Mouse (Mus musculus) embryonic facial prominence, embryonic 12.5 days (tissue): ENCODE data around the gene Majin. TPM values are rescaled to one million over a fixed set of nuclear protein-coding genes. Genes with fewer than 3 reads are reported as not detected.

Experiments
- ATAC-seq: fragments of 200-750 bp; cut with Nextera tagmentation; 2 replicates; pipeline ENCODE4 v1.8.0; 2017; ENCODE audit not compliant: insufficient number of reproducible peaks, insufficient read depth, low FRiP score, low TSS enrichment
- H3K27ac ChIP-seq: fragments of 300-500 bp; sonication (generic); 2 replicates; pipeline ENCODE4 v1.5.1; 2016; ENCODE audit warnings: mild to moderate bottlenecking
- H3K27me3 ChIP-seq: fragments of 300-500 bp; sonication (generic); 2 replicates; pipeline ENCODE4 v1.6.1; 2016; ENCODE audit warnings: mild to moderate bottlenecking, moderate library complexity
- H3K36me3 ChIP-seq: fragments of 300-500 bp; sonication (generic); 2 replicates; pipeline ENCODE4 v1.6.1; 2016; ENCODE audit warnings: mild to moderate bottlenecking
- H3K4me1 ChIP-seq: fragments of 300-500 bp; sonication (generic); 2 replicates; pipeline ENCODE4 v1.6.1; 2016
- H3K4me2 ChIP-seq: fragments of 300-500 bp; sonication (generic); replicated peaks from 2 replicates; pipeline ENCODE4 v1.6.1; 2016; ENCODE audit warnings: mild to moderate bottlenecking, moderate library complexity
- H3K4me3 ChIP-seq: fragments of 300-500 bp; sonication (generic); 2 replicates; pipeline ENCODE4 v1.5.1; 2016; ENCODE audit warnings: mild to moderate bottlenecking
- H3K9ac ChIP-seq: fragments of 300-500 bp; sonication (generic); 2 replicates; pipeline ENCODE4 v1.6.1; 2016; ENCODE audit warnings: mild to moderate bottlenecking, moderate library complexity
- H3K9me3 ChIP-seq: fragments of 300-500 bp; sonication (generic); 2 replicates; pipeline ENCODE4 v1.6.1; 2016; ENCODE audit warnings: mild to moderate bottlenecking, moderate library complexity
- WGBS: fragments of 180-500 bp; shearing (Covaris S2); methylation state at CpG from one replicate; pipeline ENCODE4 v1.1.7; 2016; 5-methylcytosine and 5-hydroxymethylcytosine counted together
- polyA plus RNA-seq: library from polyadenylated mRNA; unstranded; fragments of >200 nt; fragmentation: Nextera tagmentation; extraction: Ambion mirVana; gene quantifications from 2 replicates; pipeline ENCODE4 v1.2.1, GENCODE M21; 2016

The Majin gene
- polyA plus RNA-seq, 1 experiment from 2014 or later, result not detected

DNA sequence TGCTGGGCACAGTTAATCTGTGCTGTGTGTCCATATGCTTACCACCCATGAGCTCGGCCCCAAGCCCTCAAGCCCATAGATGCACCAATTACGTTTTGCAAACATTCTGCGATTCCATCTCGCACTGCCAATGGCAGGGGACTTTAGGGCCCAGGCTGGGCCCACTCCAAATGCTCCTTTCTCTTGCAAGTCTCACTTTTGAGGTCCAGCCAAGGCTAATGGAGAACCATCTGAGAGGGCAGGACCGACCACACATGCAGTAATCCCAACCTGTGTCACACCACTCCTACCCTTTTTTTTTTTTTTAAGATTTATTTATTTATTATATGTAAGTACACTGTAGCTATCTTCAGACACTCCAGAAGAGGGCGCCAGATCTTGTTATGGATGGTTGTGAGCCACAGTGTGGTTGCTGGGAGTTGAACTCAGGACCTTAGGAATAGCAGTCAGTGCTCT lies 81.6 kb downstream of the Majin start:
- H3K4me3 ChIP-seq, result no peak overlapping the region
- no peak overlapping the region for H3K4me2 ChIP-seq
- H3K9me3 ChIP-seq, result no peaks in the 10 kb centered on the region; the same call in 1 of the 2 replicates
- no peak overlapping the region for H3K9ac ChIP-seq
- no peaks in the 10 kb centered on the region for H3K4me1 ChIP-seq
- ATAC-seq, result no peak
- H3K27ac ChIP-seq, result no peak overlapping the region
- 62% methylated on average over 6 of the region's 6 CpGs for WGBS
- H3K36me3 ChIP-seq, result peaks cover 18% of the 10 kb centered on the region
- H3K27me3 ChIP-seq, result no peaks in the 10 kb centered on the region

DNA sequence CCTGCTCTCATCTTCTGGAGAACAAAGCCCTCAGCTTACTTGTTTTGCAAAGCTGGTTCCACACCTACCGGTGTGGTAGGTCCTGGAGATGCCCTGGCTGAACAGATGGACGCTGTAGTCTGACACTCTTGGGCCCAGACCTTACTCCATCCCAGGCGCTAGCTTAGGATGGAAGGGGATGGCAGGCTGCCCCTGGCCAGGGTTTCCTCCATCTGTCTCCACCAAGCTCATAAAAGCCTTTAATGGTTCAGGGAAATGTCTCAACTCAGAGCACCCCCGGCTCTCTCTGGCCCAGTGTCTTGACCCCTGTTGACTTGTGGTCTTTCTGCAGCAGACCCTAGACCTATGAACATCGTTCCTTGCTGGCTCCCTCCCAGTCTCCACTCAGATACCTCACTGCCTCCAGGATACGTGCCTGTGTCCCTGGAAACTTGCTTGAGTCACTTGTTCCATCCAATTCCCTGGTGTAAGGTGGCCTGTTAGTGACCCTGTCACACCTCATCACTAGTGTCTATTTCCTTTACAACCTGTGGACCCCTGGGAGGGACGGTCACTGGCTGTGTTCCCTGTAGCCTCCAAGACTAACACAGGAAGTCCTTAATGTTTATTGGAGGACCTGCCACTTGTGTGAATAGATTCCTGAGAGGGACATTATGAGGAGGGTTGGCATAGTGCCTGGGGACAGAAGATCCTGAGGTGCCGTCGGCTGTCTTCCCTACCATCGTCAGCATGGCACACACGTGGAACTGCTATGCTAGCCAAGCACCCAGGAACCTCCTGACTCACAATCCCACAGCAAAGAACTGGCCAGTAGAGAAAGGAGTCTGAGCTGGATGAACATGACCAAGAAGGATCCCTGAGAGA lies 83.3 kb downstream of the Majin start:
- Histone ChIP-seq H3K27me3 (peaks cover 4% of the 10 kb centered on the region; the same call in 1 of the 2 replicates), H3K9ac (no peak overlapping the region), H3K4me1 (no peaks in the 10 kb centered on the region), H3K4me3 (no peak overlapping the region), H3K27ac (no peak overlapping the region), H3K36me3 (0 out of 2 replicates have a peak, but pooled peaks cover 1% of the 10 kb centered on the region), H3K4me2 (no peak overlapping the region), H3K9me3 (no peaks in the 10 kb centered on the region)
- 68% methylated on average over 11 of the region's 11 CpGs for WGBS
- no peak for ATAC-seq

DNA sequence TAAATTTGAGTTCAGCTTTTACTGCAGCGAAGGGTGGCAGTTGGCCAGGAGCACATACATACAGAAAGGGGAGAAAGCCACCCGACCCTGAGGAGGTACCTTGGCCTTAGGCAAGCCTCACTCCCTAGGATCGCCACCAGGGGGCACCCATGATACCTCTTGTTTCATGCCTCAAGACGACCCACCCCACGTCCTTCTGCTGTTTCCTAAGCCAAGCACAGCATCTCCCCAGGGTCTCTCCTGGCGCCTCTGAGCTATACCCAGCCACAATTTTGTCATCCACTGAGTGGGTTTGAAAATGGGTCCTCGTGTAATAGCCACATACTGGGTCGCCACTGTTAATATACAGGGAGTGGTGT lies 84.0 kb downstream of the Majin start:
- Histone ChIP-seq H3K27ac (no peak overlapping the region), H3K4me3 (no peak overlapping the region), H3K27me3 (peaks cover 4% of the 10 kb centered on the region; the same call in 1 of the 2 replicates), H3K36me3 (no peaks in the 10 kb centered on the region), H3K9me3 (no peaks in the 10 kb centered on the region), H3K9ac (no peak overlapping the region), H3K4me2 (no peak overlapping the region), H3K4me1 (no peaks in the 10 kb centered on the region)
- 15% methylated on average over 8 of the region's 8 CpGs for WGBS
- ATAC-seq, result no peak

DNA sequence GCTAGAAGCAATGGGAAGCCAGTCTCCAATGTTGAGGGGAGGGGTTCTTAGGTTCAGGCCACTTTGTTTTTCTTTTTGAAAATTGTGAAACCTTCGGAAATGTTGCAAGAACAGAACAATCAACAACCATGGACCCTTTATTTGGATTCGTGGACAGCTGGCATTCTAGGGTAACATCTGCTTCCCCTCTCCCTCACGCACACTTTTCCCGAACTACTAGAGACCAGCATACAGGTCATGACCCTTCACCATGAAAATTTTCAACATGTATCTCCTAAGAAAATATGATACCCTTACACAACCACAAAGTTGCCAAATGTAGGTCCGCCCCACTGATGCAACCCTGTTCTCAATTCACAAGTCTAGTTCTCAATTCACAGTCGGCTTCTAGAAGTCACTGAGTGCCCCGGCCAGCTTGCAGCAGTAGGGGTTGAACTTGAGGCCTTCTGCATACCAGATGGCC lies 84.5 kb downstream of the Majin start:
- H3K4me2 ChIP-seq, result no peak overlapping the region
- WGBS, result 77% methylated on average over 7 of the region's 7 CpGs
- H3K4me3 ChIP-seq, result no peak overlapping the region
- H3K27me3 ChIP-seq, result peaks cover 4% of the 10 kb centered on the region; the same call in 1 of the 2 replicates
- no peaks in the 10 kb centered on the region for H3K9me3 ChIP-seq
- H3K4me1 ChIP-seq, result no peaks in the 10 kb centered on the region
- no peaks in the 10 kb centered on the region for H3K36me3 ChIP-seq
- no peak overlapping the region for H3K27ac ChIP-seq
- ATAC-seq, result no peak
- H3K9ac ChIP-seq, result no peak overlapping the region

DNA sequence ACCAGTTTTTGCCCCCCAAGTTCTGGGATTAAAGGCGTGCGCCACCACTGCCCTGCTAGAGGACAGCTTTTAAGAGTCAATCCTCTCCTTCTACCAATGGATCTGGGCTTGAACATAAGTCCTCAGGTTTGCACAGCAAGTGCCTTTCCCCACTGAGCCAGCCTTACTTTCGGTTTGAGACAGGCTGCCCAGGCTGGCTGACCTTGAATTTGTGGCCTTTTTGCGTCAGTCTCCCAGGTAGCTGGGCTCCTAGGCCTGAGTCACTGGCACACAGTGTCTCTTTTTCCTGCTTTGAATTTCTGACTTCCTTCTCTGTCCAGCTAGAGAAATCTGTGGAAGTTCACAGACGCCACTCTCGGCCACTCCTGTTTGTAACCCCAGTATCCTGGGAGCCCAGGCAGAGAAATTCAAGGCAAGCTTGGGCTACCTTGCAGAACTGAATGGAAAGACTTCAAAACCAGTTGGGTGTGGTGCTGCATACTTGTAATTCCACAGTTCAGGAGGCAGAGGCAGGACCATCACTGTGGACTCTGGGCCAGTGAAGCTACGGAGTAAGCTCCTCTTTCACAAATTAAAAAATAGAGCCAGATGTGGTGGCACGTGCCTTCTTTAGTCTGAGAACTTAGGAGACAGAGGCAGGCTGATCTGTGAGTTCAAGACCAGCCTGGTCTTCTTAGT lies 85.7 kb downstream of the Majin start:
- Histone ChIP-seq H3K27ac (no peak overlapping the region), H3K9ac (no peak overlapping the region), H3K9me3 (no peaks in the 10 kb centered on the region), H3K36me3 (no peaks in the 10 kb centered on the region), H3K4me1 (no peaks in the 10 kb centered on the region), H3K4me3 (no peak overlapping the region), H3K27me3 (peaks cover 4% of the 10 kb centered on the region; the same call in 1 of the 2 replicates), H3K4me2 (no peak overlapping the region)
- ATAC-seq, result no peak
- WGBS, result 86% methylated on average over 8 of the region's 8 CpGs

DNA sequence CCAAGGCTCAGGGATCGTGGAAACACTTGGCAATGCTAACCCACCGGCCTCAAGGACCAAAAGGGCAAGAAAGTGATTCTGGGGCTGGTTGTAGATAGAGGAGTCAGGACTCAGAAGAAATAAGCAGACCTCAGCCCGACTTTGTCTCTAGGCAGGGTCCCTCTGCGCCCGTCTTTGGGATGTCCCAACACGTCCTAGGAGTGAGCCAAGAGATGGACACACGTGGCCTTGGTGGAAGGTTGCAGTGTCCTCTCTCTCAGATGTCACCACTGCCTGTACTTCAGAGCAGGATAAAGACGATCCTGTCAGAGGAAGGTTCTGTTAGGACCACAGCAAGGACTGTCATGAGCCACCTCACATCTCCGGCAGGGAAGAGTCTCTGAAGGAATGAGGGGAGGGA lies 86.5 kb downstream of the Majin start:
- Histone ChIP-seq H3K9me3 (no peaks in the 10 kb centered on the region), H3K27ac (no peak overlapping the region), H3K4me2 (no peak overlapping the region), H3K27me3 (peaks cover 4% of the 10 kb centered on the region; the same call in 1 of the 2 replicates), H3K4me1 (peaks cover under 1% of the 10 kb centered on the region; the same call in 1 of the 2 replicates), H3K4me3 (no peak overlapping the region), H3K36me3 (no peaks in the 10 kb centered on the region), H3K9ac (no peak overlapping the region)
- WGBS, result 58% methylated on average over 9 of the region's 9 CpGs
- ATAC-seq, result no peak

DNA sequence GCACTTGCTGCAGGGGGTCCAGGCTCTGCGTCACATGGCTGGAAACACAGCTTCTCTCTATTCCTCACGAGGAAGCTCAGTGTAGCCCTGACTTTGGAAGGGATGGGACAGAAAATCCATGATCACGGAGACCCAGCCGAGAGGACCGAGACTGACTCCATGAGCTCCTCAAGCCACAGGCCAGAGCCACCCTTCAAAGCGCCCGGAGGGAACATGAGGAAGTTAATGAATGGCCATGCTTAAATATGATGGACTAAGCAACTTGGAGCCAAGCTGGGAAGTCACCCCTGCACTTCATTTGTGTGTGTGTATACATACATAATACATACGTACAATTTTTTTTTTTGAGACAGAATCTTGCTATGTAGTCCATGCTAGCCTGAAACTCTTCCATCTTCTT lies 87.0 kb downstream of the Majin start:
- no peak for ATAC-seq
- H3K9me3 ChIP-seq, result no peaks in the 10 kb centered on the region
- no peak overlapping the region for H3K27ac ChIP-seq
- H3K36me3 ChIP-seq, result no peaks in the 10 kb centered on the region
- 32% methylated on average over 8 of the region's 8 CpGs for WGBS
- H3K27me3 ChIP-seq, result peaks cover 4% of the 10 kb centered on the region; the same call in 1 of the 2 replicates
- H3K4me1 ChIP-seq, result peaks cover 3% of the 10 kb centered on the region; the same call in 1 of the 2 replicates
- H3K4me3 ChIP-seq, result no peak overlapping the region
- H3K9ac ChIP-seq, result no peak overlapping the region
- no peak overlapping the region for H3K4me2 ChIP-seq

DNA sequence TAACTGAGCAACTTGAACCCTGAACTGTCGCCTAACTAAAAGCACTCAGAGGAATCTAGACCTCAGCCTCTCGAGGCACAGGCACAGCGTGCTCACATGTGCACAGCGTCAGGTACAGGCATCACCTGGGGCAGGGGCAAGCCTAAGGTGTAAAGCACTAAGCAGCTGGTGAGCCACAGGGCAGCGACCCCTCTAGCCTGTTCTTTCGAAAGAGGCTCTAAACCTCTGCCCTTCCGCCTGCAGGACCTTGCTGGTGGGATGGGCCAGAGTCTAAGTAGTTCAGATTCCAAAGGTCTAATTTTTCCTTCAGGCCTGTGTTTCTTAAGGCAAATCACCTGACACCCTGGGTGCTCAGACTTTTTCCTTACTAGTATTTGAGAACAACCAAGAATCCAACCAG lies 87.9 kb downstream of the Majin start:
- no peak for ATAC-seq
- Histone ChIP-seq H3K36me3 (no peaks in the 10 kb centered on the region), H3K27me3 (peaks cover 4% of the 10 kb centered on the region; the same call in 1 of the 2 replicates), H3K9me3 (no peaks in the 10 kb centered on the region), H3K4me2 (no peak overlapping the region), H3K4me3 (no peak overlapping the region), H3K4me1 (peaks cover 3% of the 10 kb centered on the region; the same call in 1 of the 2 replicates), H3K27ac (no peak overlapping the region), H3K9ac (no peak overlapping the region)
- 60% methylated on average over 7 of the region's 7 CpGs for WGBS

DNA sequence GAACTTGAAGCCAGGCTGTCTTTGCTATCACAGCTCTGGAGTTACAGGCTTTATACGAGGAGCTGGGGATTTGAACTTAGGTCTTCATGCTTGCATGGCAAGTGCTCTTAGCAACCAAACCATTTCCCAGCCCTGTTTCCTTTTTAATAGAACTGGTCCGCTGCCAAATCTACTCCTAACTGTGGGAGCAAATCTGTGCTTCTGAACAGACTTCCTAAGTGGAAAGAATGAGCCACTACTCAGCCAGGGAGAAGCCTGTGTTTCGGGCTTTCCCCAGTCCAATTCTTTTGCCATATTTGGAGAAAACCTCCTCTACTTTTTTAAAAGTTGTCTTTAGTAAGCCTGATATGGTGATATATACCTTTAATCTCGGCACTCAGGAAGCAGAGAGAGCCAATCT lies 88.5 kb downstream of the Majin start:
- Histone ChIP-seq H3K9ac (no peak overlapping the region), H3K4me1 (peaks cover 4% of the 10 kb centered on the region), H3K27me3 (peaks cover 4% of the 10 kb centered on the region; the same call in 1 of the 2 replicates), H3K4me3 (no peak overlapping the region), H3K9me3 (no peaks in the 10 kb centered on the region), H3K36me3 (no peaks in the 10 kb centered on the region), H3K4me2 (no peak overlapping the region), H3K27ac (no peak overlapping the region)
- no peak for ATAC-seq
- WGBS, result 82% methylated on average over 4 of the region's 4 CpGs

DNA sequence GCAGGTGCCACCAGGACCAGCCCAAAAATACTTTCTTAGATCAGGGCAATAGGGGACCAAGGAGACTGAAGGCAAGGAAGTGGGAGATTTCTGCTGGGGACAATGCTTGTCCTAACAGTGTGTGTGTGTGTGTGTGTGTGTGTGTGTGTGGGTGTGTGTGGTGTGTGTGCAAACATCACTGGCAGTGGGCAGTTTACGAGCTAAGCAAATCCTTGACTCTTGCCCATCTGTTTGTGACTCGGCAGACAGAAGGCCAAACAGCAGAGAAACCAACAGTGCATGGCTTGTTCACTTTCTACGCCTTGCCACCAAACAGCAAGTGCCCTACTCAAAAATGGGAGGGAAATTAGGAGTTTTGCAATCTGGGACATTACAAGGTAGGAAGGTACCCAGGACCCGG lies 89.4 kb downstream of the Majin start:
- no peak for ATAC-seq
- Histone ChIP-seq H3K27ac (no peak overlapping the region), H3K4me3 (no peak overlapping the region), H3K4me2 (no peak overlapping the region), H3K36me3 (no peaks in the 10 kb centered on the region), H3K9me3 (no peaks in the 10 kb centered on the region), H3K4me1 (peaks cover 13% of the 10 kb centered on the region), H3K9ac (no peak overlapping the region), H3K27me3 (peaks cover 4% of the 10 kb centered on the region; the same call in 1 of the 2 replicates)
- 83% methylated on average over 4 of the region's 4 CpGs for WGBS
